Mouse (Mus musculus) brain, adult 2 months (tissue): Measurements from ENCODE around the gene Als2cl.

Experiments used
- DNase-seq: peaks from one replicate; pipeline ENCODE4 v3.0.0; 2011; ENCODE audit warnings: low read depth, low spot score

The Als2cl gene

DNA sequence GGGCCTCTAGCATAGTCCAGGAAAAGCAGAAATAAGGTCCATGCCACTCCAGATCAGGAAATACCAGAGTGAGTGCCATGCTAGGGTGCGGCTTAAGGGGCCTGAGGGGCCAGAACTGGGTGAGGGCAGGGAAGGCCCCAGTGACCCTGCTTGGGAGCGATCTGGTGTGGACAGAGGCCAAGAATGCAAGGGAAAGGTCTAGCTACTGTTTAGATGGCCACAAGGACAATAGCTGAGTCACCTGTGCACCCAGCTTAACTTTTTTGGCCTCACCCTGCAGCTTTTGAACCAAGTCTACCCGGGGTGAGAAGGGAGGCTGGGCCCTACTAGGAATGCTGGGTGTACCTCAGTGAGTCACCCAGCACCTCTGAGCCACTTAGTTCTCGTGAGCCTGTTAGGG is 1.1 kb downstream of the Als2cl start:
- no peak for DNase-seq

- DNase-seq, result no peak
These were observed 2.3 kb downstream of the Als2cl start for GRCm38 (mm10) chr9:110881953-110882352.

DNA sequence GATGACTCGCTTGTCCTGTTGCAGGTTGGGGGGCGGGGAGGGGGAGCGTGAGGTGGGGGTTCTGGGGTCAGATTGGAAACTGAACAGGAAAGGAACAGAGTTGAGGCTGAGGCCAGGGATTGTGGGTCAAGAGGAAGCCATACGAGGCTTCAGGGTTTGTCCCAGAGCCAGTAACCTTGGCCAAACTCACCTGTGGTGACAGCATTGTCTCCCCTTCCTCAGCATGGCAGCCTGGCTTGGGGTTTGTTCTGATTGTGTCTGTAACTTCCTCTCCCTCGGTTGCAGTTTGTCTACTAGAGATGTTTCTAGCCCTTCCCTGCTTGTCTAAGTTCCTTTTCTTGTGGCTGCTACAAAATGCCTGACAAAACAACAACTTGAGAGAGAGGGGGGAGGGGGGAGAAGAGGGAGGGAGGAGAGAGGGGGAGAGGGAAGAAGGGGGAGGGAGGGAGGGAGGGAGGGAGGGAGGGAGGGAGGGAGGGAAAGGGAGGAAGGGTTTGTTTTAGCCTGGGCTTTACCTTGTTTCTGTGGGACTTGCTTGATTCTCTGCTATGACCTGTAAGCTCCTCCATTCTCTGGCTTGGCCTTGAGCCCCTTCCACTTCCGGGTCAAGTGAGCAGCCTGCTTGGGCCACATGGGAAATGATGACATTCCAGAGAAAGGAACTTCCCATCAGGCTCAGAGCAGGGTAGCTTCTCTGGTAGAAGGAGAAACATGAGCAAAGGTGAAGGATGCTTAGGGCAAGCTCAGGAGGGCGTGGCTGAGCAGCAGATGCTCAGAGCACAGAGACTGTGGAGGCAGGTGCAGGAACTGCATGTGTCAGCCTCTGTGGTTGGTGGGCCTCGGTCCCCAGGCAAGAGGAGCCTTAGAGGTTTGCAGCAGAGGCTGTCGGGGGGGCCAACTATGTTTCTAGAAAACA is 8.0 kb downstream of the Als2cl start:
- DNase-seq, result no peak

DNA sequence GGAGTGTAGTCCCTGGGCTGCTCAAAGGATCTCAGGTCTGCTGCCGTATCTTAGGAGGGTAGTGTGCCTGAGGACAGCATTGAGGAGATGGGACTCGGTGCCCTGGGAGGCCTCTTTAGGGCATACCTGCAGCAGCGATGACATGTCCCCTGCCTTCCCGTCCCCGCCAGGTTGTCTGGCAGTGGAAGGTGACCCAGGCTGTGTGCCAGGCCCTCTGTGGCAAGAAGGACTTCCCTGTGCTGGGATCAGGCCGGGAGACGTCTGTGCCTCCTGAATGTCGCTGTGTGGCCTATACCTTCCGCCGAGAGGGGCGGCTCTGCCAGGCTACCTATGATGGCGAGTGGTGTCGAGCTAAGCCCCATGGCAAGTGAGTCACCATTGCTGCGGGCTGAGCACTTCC is 9.3 kb downstream of the Als2cl start:
- DNase-seq, result no peak

DNA sequence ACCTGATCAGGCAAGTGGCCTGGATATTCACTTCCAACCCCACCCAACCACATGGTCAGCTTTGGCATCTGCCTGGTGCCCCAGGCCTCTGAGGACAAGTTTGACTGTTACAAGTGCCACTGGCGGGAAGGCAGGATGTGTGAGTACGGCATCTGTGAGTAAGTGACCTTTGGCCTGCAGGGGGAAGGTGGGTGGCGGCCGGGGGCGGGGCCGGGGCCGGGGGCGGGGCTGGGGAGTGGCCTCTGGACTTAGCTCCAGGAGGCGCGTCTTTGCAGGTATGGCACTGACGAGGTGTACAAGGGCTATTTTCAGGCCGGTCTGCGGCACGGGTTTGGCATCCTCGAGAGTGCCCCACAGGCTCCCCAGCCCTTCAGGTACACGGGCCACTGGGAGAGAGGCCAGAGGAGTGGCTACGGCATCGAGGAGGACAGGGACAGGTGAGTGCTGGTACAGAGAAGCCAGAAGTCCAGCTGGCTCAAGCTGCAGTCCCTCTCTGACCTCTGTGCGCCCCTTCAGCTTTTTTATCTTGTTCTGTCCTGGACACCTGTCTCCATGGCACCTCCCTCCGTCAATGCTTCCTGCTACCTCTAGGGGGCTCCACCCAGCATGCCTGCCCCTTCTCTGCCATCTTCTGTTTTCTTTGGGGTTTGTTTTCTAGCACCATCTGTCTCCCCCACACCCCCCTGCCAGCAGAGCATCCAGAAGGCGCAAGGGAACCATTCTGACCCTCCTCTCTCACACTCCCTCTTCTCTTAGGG is 10.5 kb downstream of the Als2cl start:
- DNase-seq, result no peak

- DNase-seq, result no peak
These were observed 11.6 kb downstream of the Als2cl start for GRCm38 (mm10) chr9:110891077-110891828.

DNA sequence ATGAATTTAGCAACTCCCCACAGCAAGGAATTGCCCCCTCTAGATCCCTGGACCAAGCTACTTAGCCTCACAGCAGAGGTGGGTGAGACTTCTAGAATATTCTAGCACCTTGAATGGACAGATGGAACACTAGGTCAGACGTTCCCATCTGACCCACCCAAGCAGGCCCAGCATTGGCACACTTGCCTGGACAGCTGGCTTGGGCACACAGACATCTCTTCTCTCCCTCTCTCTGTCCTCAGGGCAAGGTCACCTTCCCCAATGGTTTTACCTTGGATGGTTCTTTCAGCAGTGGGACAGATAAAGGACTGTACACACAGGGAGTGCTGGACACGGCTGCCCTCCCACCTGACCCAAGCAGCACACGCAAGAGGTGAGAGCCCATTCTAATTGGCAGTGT is 12.9 kb downstream of the Als2cl start:
- peak; percentile 23 for DNase-seq

DNA sequence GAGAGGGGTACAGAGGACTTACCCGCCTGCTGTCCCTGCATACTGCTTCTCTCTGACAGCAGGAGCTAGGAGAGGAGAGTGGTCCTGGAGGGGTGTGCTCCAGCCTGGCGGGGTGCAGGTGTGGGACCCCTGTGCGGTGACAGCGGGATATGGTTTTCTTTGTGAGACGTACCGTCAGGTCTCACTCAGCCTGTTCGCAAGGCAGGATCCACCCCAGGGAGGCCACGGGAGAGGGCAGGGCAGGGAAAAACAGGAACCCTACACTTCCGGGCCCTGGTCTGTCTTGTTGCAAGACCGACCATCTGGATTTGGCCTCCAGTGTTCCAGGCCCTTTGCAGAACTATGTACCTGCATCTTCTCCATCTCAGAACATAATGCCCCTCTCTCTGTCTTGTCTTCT is 13.8 kb downstream of the Als2cl start:
- DNase-seq, result no peak

DNA sequence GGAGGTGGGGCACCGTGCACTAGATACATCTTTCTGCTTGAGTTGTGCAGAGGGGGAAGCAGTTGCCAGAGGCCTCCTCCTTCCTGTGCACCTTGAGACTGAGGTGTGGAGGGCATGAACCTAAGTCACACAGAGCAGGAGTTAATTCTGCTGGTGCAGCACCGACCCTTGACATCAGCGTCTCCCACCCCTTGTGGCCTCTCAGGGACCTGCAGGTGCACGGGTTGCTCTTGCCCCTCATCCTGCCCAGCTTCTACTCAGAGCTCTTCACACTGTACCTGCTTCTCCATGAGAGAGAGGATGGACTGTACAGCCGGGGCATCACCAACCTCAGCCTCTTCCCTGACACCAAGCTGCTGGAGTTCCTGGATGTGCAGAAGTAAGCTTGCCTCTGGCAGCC is 15.8 kb downstream of the Als2cl start:
- no peak for DNase-seq

DNA sequence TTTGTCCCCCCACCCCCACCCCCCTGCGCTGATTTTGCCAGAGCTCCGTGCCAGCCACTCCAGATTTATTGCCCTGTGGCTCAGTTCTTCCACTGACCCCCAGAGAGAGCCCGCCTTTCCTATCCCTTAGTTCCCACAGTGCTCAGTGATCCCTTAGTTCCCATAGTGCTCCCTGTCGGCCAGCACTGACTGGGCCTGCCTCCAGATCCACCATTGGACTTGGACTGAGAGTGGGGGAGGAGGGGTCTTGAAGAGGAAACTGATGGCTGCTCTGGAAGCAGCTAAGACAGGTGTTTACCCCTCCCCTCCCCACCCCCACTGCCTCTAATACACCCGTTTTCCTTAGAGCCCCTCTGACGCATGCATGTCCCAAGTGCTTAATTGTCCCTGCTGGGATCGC is 16.3 kb downstream of the Als2cl start:
- DNase-seq, result no peak

DNA sequence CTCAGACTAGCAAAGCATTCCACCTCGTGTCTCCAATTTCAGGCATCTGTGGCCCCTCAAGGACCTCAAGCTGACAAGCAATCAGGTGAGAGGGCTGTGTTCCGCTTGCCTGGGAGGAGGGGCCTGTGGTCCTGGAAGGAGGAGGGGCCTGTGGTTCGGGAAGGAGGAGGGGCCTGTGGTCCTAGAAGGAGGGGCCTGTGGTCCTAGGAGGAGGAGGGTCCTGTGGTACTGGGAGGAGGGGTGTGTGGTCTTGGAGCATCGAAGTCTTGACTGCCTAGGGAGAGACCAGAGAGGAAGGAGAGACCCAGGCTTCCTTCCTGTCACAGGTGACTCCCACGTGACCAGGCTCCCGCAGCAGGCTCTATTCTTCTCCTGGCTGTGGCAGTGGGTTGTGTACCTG is 16.9 kb downstream of the Als2cl start:
- DNase-seq, result no peak

DNA sequence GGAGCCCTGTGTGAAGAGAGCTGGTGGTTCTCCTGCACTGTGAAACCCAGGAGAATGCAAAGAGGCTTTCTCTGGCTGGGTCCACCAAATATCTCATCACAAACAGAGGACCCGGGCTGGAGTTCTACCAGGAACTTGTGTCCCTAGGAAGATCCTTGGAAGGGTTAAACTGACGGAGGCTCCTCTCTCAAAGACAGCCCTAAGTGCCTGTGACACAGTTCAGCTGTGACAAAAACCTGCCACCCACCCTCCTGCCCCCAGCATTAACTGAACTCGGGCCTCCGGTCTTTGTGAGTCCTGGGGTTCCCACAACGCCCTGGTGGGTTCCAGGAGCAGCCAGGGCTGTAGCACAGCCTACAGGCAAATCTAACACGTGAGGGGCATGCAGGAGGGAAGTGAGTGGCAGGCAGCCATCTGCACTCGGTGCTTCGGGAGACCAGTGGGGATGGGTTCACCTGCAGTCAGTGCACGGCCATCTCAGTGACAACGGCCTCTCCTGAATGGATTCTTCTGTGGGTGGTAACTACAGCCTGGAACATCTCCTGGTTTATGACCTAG is 19.9 kb downstream of the Als2cl start:
- no peak for DNase-seq

- DNase-seq, result no peak
These were observed 21.5 kb downstream of the Als2cl start for GRCm38 (mm10) chr9:110901204-110901603.

DNA sequence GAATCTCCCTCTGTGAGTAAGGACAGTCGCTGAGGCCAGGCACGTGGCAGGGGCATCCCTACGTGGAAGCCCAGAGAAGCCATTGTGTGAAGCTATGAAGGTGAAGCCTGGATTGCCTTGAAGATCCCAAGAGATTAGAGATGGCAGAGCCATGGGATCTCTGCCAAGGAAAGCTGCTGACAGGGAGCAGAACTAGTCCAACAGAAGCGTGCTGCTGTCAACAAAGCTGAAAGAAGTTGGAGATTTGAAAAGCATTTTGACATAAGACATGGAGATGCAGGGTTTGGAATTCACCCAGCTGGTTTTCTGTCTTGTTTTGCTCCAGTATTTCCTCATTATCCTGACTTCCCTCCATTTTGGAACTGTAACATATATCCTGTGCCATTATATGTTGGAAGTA is 22.6 kb downstream of the Als2cl start:
- DNase-seq, result no peak

GRCm38 (mm10) chr9:110907201-110907837 is 27.6 kb downstream of the Als2cl start:
- no peak for DNase-seq

DNA sequence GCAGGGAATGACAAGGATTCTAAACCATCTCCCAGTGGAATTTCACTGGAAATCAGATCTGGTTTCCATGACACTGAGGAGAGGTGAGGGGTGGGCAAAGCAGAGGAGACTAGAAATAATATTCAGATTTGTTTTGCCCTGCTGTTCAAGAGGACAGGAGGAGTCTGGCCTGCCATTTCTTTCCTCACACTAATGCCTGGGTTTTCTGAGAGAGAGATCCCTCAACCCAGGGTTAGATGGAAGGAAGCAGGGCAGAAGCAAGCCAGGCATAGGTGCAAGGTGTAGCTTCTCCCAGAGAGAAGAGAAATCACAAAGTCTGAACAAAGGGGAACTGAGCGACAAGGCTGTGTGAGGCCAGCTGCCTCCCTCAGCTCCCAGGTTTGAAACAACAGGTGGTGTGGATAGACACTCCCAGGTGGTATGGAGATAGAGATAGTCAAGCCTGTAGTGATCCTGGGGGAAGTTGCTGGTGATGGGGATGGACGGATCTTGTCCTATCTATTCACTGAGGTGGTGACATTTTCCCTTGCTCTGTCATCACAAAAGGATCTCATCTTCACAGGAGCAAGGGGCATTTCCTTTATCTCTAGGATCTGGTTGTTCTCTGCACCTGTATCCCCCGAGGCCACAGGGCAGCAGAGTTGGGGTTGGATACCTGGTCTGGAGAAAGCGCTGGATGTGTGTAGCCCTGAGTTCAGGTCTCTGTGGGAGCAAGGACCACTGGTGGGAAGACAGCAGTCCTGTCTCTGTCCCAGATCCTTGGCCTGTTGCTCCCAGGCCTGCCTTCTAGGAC is 28.4 kb downstream of the Als2cl start:
- DNase-seq, result no peak

- DNase-seq, result no peak
These were observed 29.0 kb downstream of the Als2cl start for GRCm38 (mm10) chr9:110908631-110909016.

DNA sequence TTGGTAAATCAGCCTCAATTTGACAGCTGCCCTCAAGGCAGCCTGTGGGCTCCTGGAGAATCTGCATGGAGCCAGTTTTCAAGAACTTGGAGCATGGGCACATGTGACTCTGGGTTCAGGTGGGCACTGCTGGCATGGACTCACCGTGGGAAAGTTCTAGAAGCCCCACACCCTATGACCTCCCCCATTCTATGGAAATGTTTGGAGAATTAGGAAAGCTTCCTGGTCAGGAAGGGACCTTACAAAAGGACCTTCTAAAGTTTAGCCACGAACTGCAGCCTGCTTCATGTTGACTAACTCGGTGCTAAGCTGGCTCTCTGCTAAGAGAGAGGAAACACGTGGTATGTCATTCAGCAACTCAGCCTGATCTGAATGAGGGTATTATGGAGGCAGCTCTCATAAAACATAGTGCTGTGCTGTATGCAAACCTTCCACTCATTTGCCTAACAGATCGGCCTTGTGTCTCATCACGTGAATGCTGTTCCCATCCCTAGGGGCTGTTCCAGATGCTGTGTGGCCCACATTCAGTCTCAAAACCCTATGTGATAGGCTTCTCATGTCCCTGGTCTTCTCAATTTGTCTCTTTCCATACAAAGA is 29.8 kb downstream of the Als2cl start:
- DNase-seq, result peak; percentile 73

GRCm38 (mm10) chr9:110914631-110915236 is 35.1 kb downstream of the Als2cl start:
- DNase-seq, result peak; percentile 37

DNA sequence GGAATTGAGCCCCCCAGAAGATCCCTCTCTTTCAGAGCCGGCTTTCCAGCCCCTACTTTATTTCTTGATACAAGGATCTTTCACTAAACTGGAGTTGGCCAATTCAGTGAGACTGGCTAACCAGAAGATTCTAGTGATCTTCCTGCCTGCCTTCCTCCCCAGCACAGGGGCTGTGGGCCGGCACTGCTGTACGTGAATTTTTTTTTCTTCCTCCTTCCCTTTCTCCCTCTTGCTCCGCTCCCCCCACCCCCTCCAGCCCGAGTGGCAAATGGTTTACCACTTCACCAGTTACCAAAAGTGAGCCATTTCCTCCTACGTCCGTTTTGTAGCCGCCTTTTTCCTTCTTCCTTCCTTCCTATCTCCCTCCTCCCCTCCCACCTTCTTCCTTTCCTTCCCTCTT is 35.8 kb downstream of the Als2cl start:
- DNase-seq, result no peak
